Mouse (Mus musculus): ENCODE measurements around the gene Agt.

Gene Agt

GRCm38 (mm10) chr8:124507572-124508320 is 61.8 kb downstream of the Agt start:
- DNase-seq (ENCODE audit: low read depth, low spot score), result no peak
